Mouse (Mus musculus) heart, embryonic 16.5 days (tissue): ENCODE data around the gene Espn. TPM values are rescaled to one million over a fixed set of nuclear protein-coding genes. Genes with fewer than 3 reads are reported as not detected.

Experiments
- polyA plus RNA-seq: library from polyadenylated mRNA; unstranded; fragments of >200 nt; fragmentation: Nextera tagmentation; extraction: Ambion mirVana; gene quantifications from 2 replicates; pipeline ENCODE4 v1.2.1, GENCODE M21; 2015

The Espn gene
- polyA plus RNA-seq, 1 experiment from 2014 or later = 1.5 TPM

Other genes with a start within 250 kb of the Espn start
- 57.7 and 63.8 TPM in 2 replicates for gene Dnajc11, start 218.7 kb downstream of the Espn start, polyA plus RNA-seq
- gene Thap3, start 163.4 kb downstream of the Espn start, polyA plus RNA-seq = 28.8 and 31.2 TPM in 2 replicates
- 15.4 and 17.1 TPM in 2 replicates for gene Phf13, start 156.1 kb downstream of the Espn start, polyA plus RNA-seq
- 27.2 and 33.1 TPM in 2 replicates for gene Klhl21, start 143.6 kb downstream of the Espn start, polyA plus RNA-seq
- gene Zbtb48, start 124.7 kb downstream of the Espn start, polyA plus RNA-seq = 13.5 and 14.5 TPM in 2 replicates
- 0.29 and 0.39 TPM in 2 replicates for gene Tas1r1, start 113.8 kb downstream of the Espn start, polyA plus RNA-seq
- 17.1 and 17.8 TPM in 2 replicates for gene Nol9, start 113.0 kb downstream of the Espn start, polyA plus RNA-seq
- 11.9 and 13.4 TPM in 2 replicates for gene Plekhg5, start 79.9 kb downstream of the Espn start, polyA plus RNA-seq
- gene Tnfrsf25, start 36.4 kb downstream of the Espn start, polyA plus RNA-seq = 0.77 and 1.4 TPM in 2 replicates
- gene Hes2, start 6.5 kb upstream of the Espn start, polyA plus RNA-seq = 0.14 TPM in 1 of 2 replicates, not detected in the other
- 67.7 and 68.0 TPM in 2 replicates for gene Acot7, start 25.8 kb upstream of the Espn start, polyA plus RNA-seq
- 8.4 and 10.4 TPM in 2 replicates for gene Gpr153, start 121.9 kb upstream of the Espn start, polyA plus RNA-seq
- not detected in 2 replicates for gene Hes3, start 139.3 kb upstream of the Espn start, polyA plus RNA-seq
- 19.3 and 23.3 TPM in 2 replicates for gene Icmt, start 144.9 kb upstream of the Espn start, polyA plus RNA-seq
- gene Rnf207, start 166.6 kb upstream of the Espn start, polyA plus RNA-seq = 118 and 122 TPM in 2 replicates
- gene Rpl22, start 173.4 kb upstream of the Espn start, polyA plus RNA-seq = 186 and 190 TPM in 2 replicates
- gene Chd5, start 186.3 kb upstream of the Espn start, polyA plus RNA-seq = 0.02 and 0.04 TPM in 2 replicates